Comparison of ENCODE assay signal across 10 mouse cellular contexts in genomic region chr1:92640393-92640792, GRCm38 (mm10). TPM values are rescaled to one million over a fixed set of nuclear protein-coding genes. Genes with fewer than 3 reads are reported as not detected.
DNase-seq lines count a peak whose midpoint lies in the region; ATAC-seq lines count a peak whose summit lies in the region.
"Had no signal": no experiment of that assay in that cellular context is flagged by ENCODE, and none has a peak within 500 bp of the region (broad histone marks: within the 10 kb centered on the region; RNA-seq: fewer than 3 reads in every experiment).

No protein-coding gene starts in this region.

- WGBS in hindbrain, embryonic 10.5 days: 89% methylated on average over 6 of the region's 6 CpGs

- H3K27ac ChIP-seq in hindbrain, embryonic 10.5 days: no peak overlapping the region

- peak; percentile 53 for DNase-seq in CD4-positive helper T cell, adult 2 months (ENCODE audit: low read depth, low spot score)
- no peak for DNase-seq in hindbrain, embryonic 10.5 days (ENCODE audit: low spot score)
- DNase-seq in embryo, embryonic 10.5 days (ENCODE audit: low spot score): no peak
- no peak for DNase-seq in left cerebral cortex, adult 8-10 months (ENCODE audit: low spot score in 2 of 2)
- DNase-seq in MN1 (ENCODE audit: low spot score): no peak
- DNase-seq: right cerebral cortex, postnatal 25 days had no signal

- no peaks in the 10 kb centered on the region for H3K27me3 ChIP-seq in erythroblast, embryonic 14.5 days (ENCODE audit: control insufficient read depth)
- no peaks in the 10 kb centered on the region; the same call in 1 of the 2 replicates for H3K27me3 ChIP-seq in hindbrain, embryonic 10.5 days (ENCODE audit: insufficient read depth, poor library complexity, severe bottlenecking)
- H3K27me3 ChIP-seq in megakaryocyte, embryonic 14.5 days (replicated peaks): peaks cover 16% of the 10 kb centered on the region

- H3K9me3 ChIP-seq in erythroblast, embryonic 14.5 days (ENCODE audit: control insufficient read depth, low read length): no peaks in the 10 kb centered on the region
- no peaks in the 10 kb centered on the region for H3K9me3 ChIP-seq in hindbrain, embryonic 10.5 days
- no peaks in the 10 kb centered on the region for H3K9me3 ChIP-seq in megakaryocyte, embryonic 14.5 days

- peaks cover 27% of the 10 kb centered on the region for H3K4me1 ChIP-seq in erythroblast, embryonic 14.5 days (ENCODE audit: control insufficient read depth)
- peaks cover 31% of the 10 kb centered on the region for H3K4me1 ChIP-seq in hindbrain, embryonic 10.5 days (replicated peaks)
- H3K4me1 ChIP-seq in megakaryocyte, embryonic 14.5 days: peaks cover 67% of the 10 kb centered on the region

- H3K36me3 ChIP-seq in erythroblast, embryonic 14.5 days (ENCODE audit: control insufficient read depth): peaks cover 43% of the 10 kb centered on the region
- peaks cover 47% of the 10 kb centered on the region for H3K36me3 ChIP-seq in hindbrain, embryonic 10.5 days
- peaks cover 49% of the 10 kb centered on the region for H3K36me3 ChIP-seq in megakaryocyte, embryonic 14.5 days (replicated peaks; ENCODE audit: low read length)

- ATAC-seq in erythroblast, adult 5-6 weeks (replicated peaks; ENCODE audit: low FRiP score, poor library complexity, severe bottlenecking): no peak

- H3K4me3 ChIP-seq in erythroblast, embryonic 14.5 days (replicated peaks): peak overlapping the region; percentile 76
- H3K4me3 ChIP-seq in hindbrain, embryonic 10.5 days: peak overlapping the region; percentile 94
- H3K4me3 ChIP-seq in megakaryocyte, embryonic 14.5 days (replicated peaks): peak overlapping the region; percentile 99

RNA-seq across cellular contexts. Expression of gene Cops9, which starts 1.4 kb away (rescaled TPM):
- 5.1 and 9.4 TPM in 2 replicates for polyA plus RNA-seq in erythroblast, embryonic 14.5 days (2012)
- 37.2 and 48.6 TPM in 2 replicates for total RNA-seq in erythroblast, adult 5-6 weeks (2015; ENCODE audit: low replicate concordance)
- 8.2 and 24.3 TPM in 2 replicates for total RNA-seq in erythroblast, adult 5-6 weeks (2017; ENCODE audit: low replicate concordance)
- polyA plus RNA-seq in hindbrain, embryonic 10.5 days (2016; fragmentation: Nextera tagmentation; extraction: Ambion mirVana): 391 and 433 TPM in 2 replicates
- 26.2 and 120 TPM in 2 replicates for polyA plus RNA-seq in megakaryocyte, embryonic 14.5 days (2012; ENCODE audit: insufficient read depth, low replicate concordance)
- 100 to 1,000 TPM; 199 to 246 (median 216) TPM for total RNA-seq in left cerebral cortex, adult 8-10 months (2022)

RNA-seq across cellular contexts. Expression of gene Otos, which starts 8.2 kb away (rescaled TPM):
- 0.07 TPM in 1 of 2 replicates, not detected in the other for polyA plus RNA-seq in erythroblast, embryonic 14.5 days (2012)
- total RNA-seq in erythroblast, adult 5-6 weeks (2015; ENCODE audit: low replicate concordance): not detected in 2 replicates
- 0.70 and 1.1 TPM in 2 replicates for total RNA-seq in erythroblast, adult 5-6 weeks (2017; ENCODE audit: low replicate concordance)
- polyA plus RNA-seq in hindbrain, embryonic 10.5 days (2016; fragmentation: Nextera tagmentation; extraction: Ambion mirVana): 0.07 TPM in 1 of 2 replicates, not detected in the other
- polyA plus RNA-seq in megakaryocyte, embryonic 14.5 days (2012; ENCODE audit: insufficient read depth, low replicate concordance): 0.50 TPM in 1 of 2 replicates, not detected in the other
- total RNA-seq in left cerebral cortex, adult 8-10 months (2022): under 1 TPM in 2 of 4 experiments, not detected in 2; 0.58 to 0.68 TPM
- polyA plus RNA-seq: C2C12 had no signal

RNA-seq across cellular contexts. Expression of gene Olfr12, which starts 22.8 kb away (rescaled TPM):
- not detected in 2 replicates for polyA plus RNA-seq in erythroblast, embryonic 14.5 days (2012)
- not detected in 2 replicates for total RNA-seq in erythroblast, adult 5-6 weeks (2015; ENCODE audit: low replicate concordance)
- total RNA-seq in erythroblast, adult 5-6 weeks (2017; ENCODE audit: low replicate concordance): not detected in 2 replicates
- polyA plus RNA-seq in hindbrain, embryonic 10.5 days (2016; fragmentation: Nextera tagmentation; extraction: Ambion mirVana): 0.18 TPM in 1 of 2 replicates, not detected in the other
- not detected in 2 replicates for polyA plus RNA-seq in megakaryocyte, embryonic 14.5 days (2012; ENCODE audit: insufficient read depth, low replicate concordance)
- total RNA-seq in left cerebral cortex, adult 8-10 months (2022): not detected
- polyA plus RNA-seq: C2C12 had no signal

RNA-seq across cellular contexts. Expression of gene Olfr1410, which starts 34.8 kb away (rescaled TPM):
- polyA plus RNA-seq in erythroblast, embryonic 14.5 days (2012): 0.01 TPM in 1 of 2 replicates, not detected in the other
- total RNA-seq in erythroblast, adult 5-6 weeks (2015; ENCODE audit: low replicate concordance): not detected in 2 replicates
- total RNA-seq in erythroblast, adult 5-6 weeks (2017; ENCODE audit: low replicate concordance): not detected in 2 replicates
- polyA plus RNA-seq in hindbrain, embryonic 10.5 days (2016; fragmentation: Nextera tagmentation; extraction: Ambion mirVana): not detected in 2 replicates
- not detected in 2 replicates for polyA plus RNA-seq in megakaryocyte, embryonic 14.5 days (2012; ENCODE audit: insufficient read depth, low replicate concordance)
- not detected for total RNA-seq in left cerebral cortex, adult 8-10 months (2022)
- polyA plus RNA-seq: C2C12 had no signal

RNA-seq across cellular contexts. Expression of gene Olfr1411, which starts 46.2 kb away (rescaled TPM):
- not detected in 2 replicates for polyA plus RNA-seq in erythroblast, embryonic 14.5 days (2012)
- not detected in 2 replicates for total RNA-seq in erythroblast, adult 5-6 weeks (2015; ENCODE audit: low replicate concordance)
- not detected in 2 replicates for total RNA-seq in erythroblast, adult 5-6 weeks (2017; ENCODE audit: low replicate concordance)
- not detected in 2 replicates for polyA plus RNA-seq in hindbrain, embryonic 10.5 days (2016; fragmentation: Nextera tagmentation; extraction: Ambion mirVana)
- polyA plus RNA-seq in megakaryocyte, embryonic 14.5 days (2012; ENCODE audit: insufficient read depth, low replicate concordance): not detected in 2 replicates
- total RNA-seq in left cerebral cortex, adult 8-10 months (2022): not detected
- polyA plus RNA-seq: C2C12 had no signal
